Mouse (Mus musculus) natural killer cell, adult 2 months (primary cell): Measurements from ENCODE around the gene Anp32b.
A peak's percentile ranks its signal among the peaks of the same experiment; 100 is the strongest.

ENCODE experiments used
- DNase-seq, 2 experiments: peaks; one replicate each; pipeline ENCODE4 v3.0.0; 2022; ENCODE audit warnings: low spot score in 2 of 2

Anp32b gene

DNA sequence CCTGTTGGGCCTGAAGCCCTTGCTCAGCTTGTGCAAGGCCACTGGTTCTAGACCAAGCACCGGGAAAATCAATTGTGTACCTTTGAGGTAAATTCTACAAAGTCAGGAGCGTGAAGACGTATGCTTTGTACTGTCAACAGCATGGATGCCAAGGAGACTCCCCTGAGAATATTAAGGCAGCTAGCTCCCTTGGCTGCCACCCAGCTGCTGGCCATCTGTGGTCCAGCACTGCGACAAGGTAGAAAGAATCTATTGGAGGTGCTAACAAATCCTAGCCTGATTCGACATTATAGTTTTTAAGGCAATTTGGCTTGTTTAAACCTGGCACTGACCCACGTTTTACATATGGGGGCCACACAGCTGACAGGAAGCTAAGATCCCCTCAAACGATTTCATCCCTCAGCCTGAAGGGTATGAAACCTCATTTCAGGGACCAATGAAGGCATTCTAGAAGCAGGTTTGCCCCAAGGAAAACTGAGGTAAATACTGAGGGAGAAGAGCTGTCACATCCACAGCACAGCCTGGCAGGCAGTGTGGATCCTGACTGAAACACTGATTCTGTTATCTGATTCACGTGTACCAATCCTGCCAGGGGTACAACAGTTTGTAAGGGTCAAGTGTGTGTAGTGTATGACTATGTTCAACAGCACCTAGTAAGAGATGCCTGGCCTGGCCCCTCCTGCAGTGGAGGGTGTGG is 54.8 kb downstream of the Anp32b start:
- no peak for DNase-seq

DNA sequence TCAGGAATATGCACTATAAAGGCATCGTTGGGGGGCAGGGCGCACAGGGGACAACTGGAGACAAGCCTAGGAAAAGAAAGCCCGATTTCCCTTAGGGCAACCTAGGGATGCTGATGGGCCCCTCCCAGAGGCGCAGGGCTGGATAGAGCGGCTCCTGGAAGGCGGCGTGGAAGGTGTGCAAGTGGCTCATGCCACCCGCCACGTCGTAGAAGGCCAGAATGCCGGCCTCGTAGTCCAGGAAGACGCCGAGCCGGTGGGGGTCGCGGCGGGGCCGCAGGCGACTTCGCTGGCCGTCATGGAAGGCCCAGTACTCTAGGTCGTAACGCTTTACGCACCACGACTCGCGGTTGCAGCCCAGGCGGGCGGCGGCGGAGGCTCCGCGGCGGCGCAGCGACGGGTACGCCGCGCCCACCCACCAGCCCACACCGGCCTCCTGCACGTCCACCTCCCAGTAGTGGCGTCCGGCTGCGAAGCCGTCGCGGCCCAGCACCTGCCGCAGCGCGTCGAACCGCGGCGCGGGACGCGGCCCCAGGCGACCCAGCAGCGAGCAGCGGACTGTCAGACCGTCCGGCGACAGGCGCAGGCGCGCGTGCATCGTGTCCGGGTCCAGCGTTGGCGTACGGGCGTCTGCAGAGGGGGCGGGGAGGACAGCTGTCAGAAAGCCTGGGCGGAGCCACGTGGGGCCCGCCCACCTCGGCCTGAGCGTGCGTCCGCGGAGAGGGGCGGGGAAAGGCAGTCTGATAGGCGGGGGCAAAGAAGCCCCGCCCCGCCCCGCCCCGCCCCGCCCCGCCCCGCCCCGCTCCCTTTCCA is 56.3 kb downstream of the Anp32b start:
- DNase-seq: peak; percentile 94

DNA sequence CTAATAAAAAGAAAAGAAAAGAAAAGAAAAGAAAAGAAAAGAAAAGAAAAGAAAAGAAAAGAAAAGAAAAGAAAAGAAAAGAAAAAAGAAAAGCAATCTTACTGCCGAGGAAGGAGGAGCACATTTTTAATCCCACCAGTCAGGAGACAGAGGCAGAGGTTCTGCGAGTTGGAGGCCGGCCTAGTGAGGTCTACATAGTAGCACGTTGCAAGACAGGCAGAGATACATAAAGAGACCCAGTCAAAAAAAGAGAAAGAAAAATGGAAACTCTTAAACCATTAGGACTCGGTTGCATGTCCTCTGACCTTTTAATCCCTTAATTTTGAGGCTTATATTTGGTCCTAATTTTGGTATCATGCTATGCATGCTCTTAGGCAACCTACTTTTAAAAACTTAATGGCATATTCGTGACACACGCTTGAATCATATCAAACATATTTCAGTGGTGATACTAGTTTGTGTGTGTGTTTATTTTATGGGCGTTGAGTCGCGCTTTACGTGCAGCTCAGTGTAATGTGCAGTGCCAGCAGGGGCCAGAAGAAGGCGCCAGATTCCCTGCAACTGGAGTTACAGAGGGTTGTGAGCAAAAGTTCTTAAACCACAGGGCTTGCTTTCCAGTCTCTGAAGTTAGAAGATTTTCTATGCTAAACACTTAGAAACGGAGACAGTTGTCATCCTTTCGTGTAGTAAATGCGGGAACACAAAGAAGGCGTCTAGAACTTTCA is 57.2 kb downstream of the Anp32b start:
- peak; percentile 84 to 87 for DNase-seq

DNA sequence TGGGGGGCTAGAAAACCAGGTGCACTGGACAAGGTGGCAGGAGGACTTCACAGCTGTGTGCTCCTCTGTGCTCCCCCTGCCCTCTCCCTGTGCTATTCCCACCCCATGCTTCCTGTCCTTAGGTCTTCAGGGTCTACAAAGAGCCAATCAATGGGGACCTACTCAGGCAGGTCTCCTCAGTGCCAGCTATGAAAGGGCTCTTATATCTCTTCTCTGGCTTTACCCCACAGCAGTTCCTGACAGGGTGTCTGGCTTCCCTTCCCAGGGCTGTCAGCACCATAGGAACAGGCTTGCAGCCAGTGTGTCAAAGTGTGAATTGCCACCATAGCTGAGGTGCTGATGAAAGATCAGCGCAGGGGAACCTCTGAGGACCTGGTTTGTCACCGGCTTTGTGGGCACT is 69.8 kb downstream of the Anp32b start:
- no peak for DNase-seq

DNA sequence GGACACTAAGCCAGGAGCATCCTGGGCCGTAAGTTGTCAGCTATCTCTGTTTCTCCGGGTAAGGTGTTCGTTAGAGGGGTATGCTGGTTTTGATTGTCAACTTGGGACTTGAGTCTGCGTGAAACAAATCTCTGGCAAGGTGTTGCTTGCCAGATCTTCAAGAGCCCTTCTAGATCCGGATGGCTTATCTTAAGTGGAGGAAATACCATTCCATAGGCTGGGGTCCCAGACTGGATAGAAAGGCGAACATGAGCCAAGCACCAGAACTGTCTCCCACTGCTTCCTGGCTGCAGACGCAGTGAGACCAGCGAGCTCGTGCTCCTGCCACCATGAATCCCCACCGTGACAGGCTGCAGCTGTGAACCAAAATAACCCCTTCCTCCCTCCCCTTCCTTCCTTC is 70.8 kb downstream of the Anp32b start:
- no peak for DNase-seq
